Mouse (Mus musculus): ENCODE results near the gene Ldlrad3. TPM values are rescaled to one million over a fixed set of nuclear protein-coding genes. Genes with fewer than 3 reads are reported as not detected.

The Ldlrad3 gene
- total and polyA plus RNA-seq, 3 experiments, result 3.3 to 4.8 (median 3.8) TPM

GRCm38 (mm10) chr2:101909326-101910080 lies 276.7 kb downstream of the Ldlrad3 start:
- no peak for DNase-seq
- H3K36me3 ChIP-seq (ENCODE audit: control insufficient read depth, insufficient read depth, low read length), result no peaks in the 10 kb centered on the region
- no peaks in the 10 kb centered on the region for H3K27me3 ChIP-seq (ENCODE audit: control insufficient read depth, insufficient read depth, low read length)
- H3K4me1 ChIP-seq (ENCODE audit: control insufficient read depth, insufficient read depth, low read length), result no peaks in the 10 kb centered on the region; the same call in 1 of the 2 replicates
- no peak overlapping the region for H3K9ac ChIP-seq (ENCODE audit: low read depth, low read length)
- no peak overlapping the region for H3K27ac ChIP-seq
- TF ChIP-seq POLR2A (IDR thresholded peaks at IDR 0.05; ENCODE audit: insufficient read depth, low read depth, low read length), result no peak
- TF ChIP-seq EP300 (IDR thresholded peaks at IDR 0.05; ENCODE audit: insufficient read depth, low read depth, low read length), result no peak
- no peak for TF ChIP-seq CTCF (IDR thresholded peaks at IDR 0.05)
- WGBS, result 91% methylated on average over 15 of the region's 15 CpGs
- H3K4me3 ChIP-seq, result no peak overlapping the region
- intact Hi-C loops (cut with DNase I), result loop anchor here (5.0 to 10.0 kb wide), 4 partner anchors 118 to 375 kb away; no protein-coding TSS in a partner anchor
- no peaks in the 10 kb centered on the region for H3K79me2 ChIP-seq (replicated peaks; ENCODE audit: control insufficient read depth, insufficient read depth, low read length)

DNA sequence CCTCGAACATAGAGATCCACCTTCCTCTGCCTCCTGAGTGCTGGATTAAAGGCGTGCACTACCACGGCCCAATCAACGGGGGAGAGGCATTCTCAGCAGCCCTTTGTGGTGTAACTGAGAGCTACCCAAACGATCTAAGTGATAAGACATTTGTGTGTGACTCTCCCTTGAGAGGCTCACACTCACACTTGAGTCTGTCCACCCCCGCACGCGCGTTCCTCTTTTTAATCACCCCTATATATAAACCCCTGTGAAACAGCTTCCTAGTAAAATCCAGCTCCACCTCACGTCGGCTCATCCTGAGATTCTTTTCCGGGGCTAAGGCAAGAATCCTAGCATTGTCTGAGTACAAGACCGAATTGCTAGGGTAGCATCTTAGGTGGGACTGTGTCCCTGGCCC lies 277.4 kb downstream of the Ldlrad3 start:
- Histone ChIP-seq H3K79me2 (replicated peaks; ENCODE audit: control insufficient read depth, insufficient read depth, low read length) (no peaks in the 10 kb centered on the region), H3K36me3 (ENCODE audit: control insufficient read depth, insufficient read depth, low read length) (no peaks in the 10 kb centered on the region), H3K9ac (ENCODE audit: low read depth, low read length) (no peak overlapping the region), H3K4me3 (no peak overlapping the region), H3K4me1 (ENCODE audit: control insufficient read depth, insufficient read depth, low read length) (no peaks in the 10 kb centered on the region; the same call in 1 of the 2 replicates), H3K27me3 (ENCODE audit: control insufficient read depth, insufficient read depth, low read length) (no peaks in the 10 kb centered on the region), H3K27ac (no peak overlapping the region)
- intact Hi-C loops (cut with DNase I), result loop anchor here (5.0 to 10.0 kb wide), 4 partner anchors 119 to 376 kb away; no protein-coding TSS in a partner anchor
- DNase-seq, result no peak
- TF ChIP-seq POLR2A (IDR thresholded peaks at IDR 0.05; ENCODE audit: insufficient read depth, low read depth, low read length) (no peak), EP300 (IDR thresholded peaks at IDR 0.05; ENCODE audit: insufficient read depth, low read depth, low read length) (no peak), CTCF (IDR thresholded peaks at IDR 0.05) (no peak)
- WGBS, result 73% methylated on average over 13 of the region's 13 CpGs

DNA sequence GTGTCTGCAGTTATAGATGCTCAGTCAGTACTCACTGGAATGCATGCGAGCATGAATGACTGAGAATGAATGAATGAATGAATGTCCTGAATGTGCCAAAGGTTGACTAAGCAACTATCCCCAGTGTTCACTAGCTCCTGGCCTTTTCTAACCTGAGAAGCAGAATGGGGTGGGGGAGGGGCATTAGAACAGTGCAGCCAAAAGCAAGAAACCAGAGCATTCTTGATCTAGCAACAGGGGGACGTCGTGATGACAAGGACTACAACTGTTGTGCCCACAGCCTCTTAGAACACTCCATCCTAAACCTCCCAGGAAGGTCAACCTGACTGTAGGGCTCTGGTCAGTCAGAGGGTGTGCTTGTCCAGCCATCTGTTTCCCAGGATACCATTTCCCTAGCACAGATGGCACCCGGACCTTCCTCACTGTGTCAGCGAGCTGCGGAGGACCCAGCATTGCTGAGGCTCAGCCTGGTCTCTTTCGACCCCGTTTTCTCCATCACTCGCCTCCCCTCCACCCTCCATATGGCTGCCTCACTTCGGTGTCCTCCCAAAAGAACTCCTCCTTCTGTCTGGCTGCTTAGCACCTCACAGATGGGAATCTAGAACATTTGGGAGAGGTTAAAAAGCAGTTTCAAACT lies 278.7 kb downstream of the Ldlrad3 start:
- no peak for DNase-seq
- no peak for TF ChIP-seq POLR2A (IDR thresholded peaks at IDR 0.05; ENCODE audit: insufficient read depth, low read depth, low read length)
- TF ChIP-seq CTCF (IDR thresholded peaks at IDR 0.05), result no peak
- TF ChIP-seq EP300 (IDR thresholded peaks at IDR 0.05; ENCODE audit: insufficient read depth, low read depth, low read length), result no peak
- Histone ChIP-seq H3K36me3 (ENCODE audit: control insufficient read depth, insufficient read depth, low read length) (no peaks in the 10 kb centered on the region), H3K4me3 (no peak overlapping the region), H3K27ac (no peak overlapping the region), H3K4me1 (ENCODE audit: control insufficient read depth, insufficient read depth, low read length) (no peaks in the 10 kb centered on the region; the same call in 1 of the 2 replicates), H3K9ac (ENCODE audit: low read depth, low read length) (no peak overlapping the region), H3K27me3 (ENCODE audit: control insufficient read depth, insufficient read depth, low read length) (no peaks in the 10 kb centered on the region), H3K79me2 (replicated peaks; ENCODE audit: control insufficient read depth, insufficient read depth, low read length) (no peaks in the 10 kb centered on the region)
- intact Hi-C loops (cut with DNase I), result loop anchor here (5.0 to 10.0 kb wide), 4 partner anchors 120 to 377 kb away; no protein-coding TSS in a partner anchor
- WGBS, result 76% methylated on average over 10 of the region's 10 CpGs

- WGBS, result 63% methylated on average over 5 of the region's 5 CpGs
- DNase-seq, result no peak
- H3K79me2 ChIP-seq (replicated peaks; ENCODE audit: control insufficient read depth, insufficient read depth, low read length), result no peaks in the 10 kb centered on the region
- intact Hi-C loops (cut with DNase I), result loop anchor here (5.0 to 10.0 kb wide), 4 partner anchors 121 to 378 kb away; no protein-coding TSS in a partner anchor
- no peaks in the 10 kb centered on the region; the same call in 1 of the 2 replicates for H3K4me1 ChIP-seq (ENCODE audit: control insufficient read depth, insufficient read depth, low read length)
- no peaks in the 10 kb centered on the region for H3K36me3 ChIP-seq (ENCODE audit: control insufficient read depth, insufficient read depth, low read length)
- no peak overlapping the region for H3K9ac ChIP-seq (ENCODE audit: low read depth, low read length)
- no peak for TF ChIP-seq EP300 (IDR thresholded peaks at IDR 0.05; ENCODE audit: insufficient read depth, low read depth, low read length)
- TF ChIP-seq POLR2A (IDR thresholded peaks at IDR 0.05; ENCODE audit: insufficient read depth, low read depth, low read length), result no peak
- no peak overlapping the region for H3K27ac ChIP-seq
- H3K4me3 ChIP-seq, result no peak overlapping the region
- H3K27me3 ChIP-seq (ENCODE audit: control insufficient read depth, insufficient read depth, low read length), result no peaks in the 10 kb centered on the region
These were observed 279.9 kb downstream of the Ldlrad3 start for GRCm38 (mm10) chr2:101906379-101906690.

GRCm38 (mm10) chr2:101905534-101906378 lies 280.4 kb downstream of the Ldlrad3 start:
- no peaks in the 10 kb centered on the region for H3K36me3 ChIP-seq (ENCODE audit: control insufficient read depth, insufficient read depth, low read length)
- H3K27ac ChIP-seq, result no peak overlapping the region
- WGBS, result 24% methylated on average over 21 of the region's 21 CpGs
- no peak overlapping the region for H3K4me3 ChIP-seq
- no peak overlapping the region for H3K9ac ChIP-seq (ENCODE audit: low read depth, low read length)
- H3K4me1 ChIP-seq (ENCODE audit: control insufficient read depth, insufficient read depth, low read length), result no peaks in the 10 kb centered on the region; the same call in 1 of the 2 replicates
- H3K79me2 ChIP-seq (replicated peaks; ENCODE audit: control insufficient read depth, insufficient read depth, low read length), result no peaks in the 10 kb centered on the region
- intact Hi-C loops (cut with DNase I), result loop anchor here (1.0 to 10.0 kb wide), 5 partner anchors 122 to 548 kb away; no protein-coding TSS in a partner anchor
- peak; percentile 49; the same call in 1 of the 2 replicates for TF ChIP-seq EP300 (IDR thresholded peaks at IDR 0.05; ENCODE audit: insufficient read depth, low read depth, low read length)
- no peak for TF ChIP-seq POLR2A (IDR thresholded peaks at IDR 0.05; ENCODE audit: insufficient read depth, low read depth, low read length)
- TF ChIP-seq CTCF (IDR thresholded peaks at IDR 0.05), result peak; percentile 89
- DNase-seq, result peak; percentile 66 to 78
- no peaks in the 10 kb centered on the region for H3K27me3 ChIP-seq (ENCODE audit: control insufficient read depth, insufficient read depth, low read length)
